Mouse (Mus musculus) midbrain, embryonic 10.5 days (tissue): Measurements from ENCODE around the gene Sepsecs. TPM values are rescaled to one million over a fixed set of nuclear protein-coding genes. Genes with fewer than 3 reads are reported as not detected.
"Not testable (repeated sequence)": the region's sequence is repeated elsewhere in the genome, so short reads cannot be mapped to it uniquely, and the experiment has no call there.

Experiments used
- DNase-seq: peaks from one replicate; pipeline ENCODE4 v3.0.0-alpha.2; 2017; ENCODE audit warnings: low spot score
- H3K27ac ChIP-seq: fragments of 300-500 bp; sonication (generic); replicated peaks from 2 replicates; pipeline ENCODE4 v1.5.1; 2016; ENCODE audit warnings: mild to moderate bottlenecking
- H3K27me3 ChIP-seq: fragments of 300-500 bp; sonication (generic); 2 replicates; pipeline ENCODE4 v1.6.1; 2016; ENCODE audit warnings: low read depth, mild to moderate bottlenecking; ENCODE audit not compliant: poor library complexity, severe bottlenecking
- H3K36me3 ChIP-seq: fragments of 300-500 bp; sonication (generic); 2 replicates; pipeline ENCODE4 v1.6.1; 2016; ENCODE audit warnings: mild to moderate bottlenecking, moderate library complexity
- H3K4me1 ChIP-seq: fragments of 300-500 bp; sonication (generic); 2 replicates; pipeline ENCODE4 v1.6.1; 2016
- H3K4me3 ChIP-seq: fragments of 300-500 bp; sonication (generic); 2 replicates; pipeline ENCODE4 v1.5.1; 2016; ENCODE audit warnings: mild to moderate bottlenecking, moderate library complexity
- H3K9me3 ChIP-seq: fragments of 300-500 bp; sonication (generic); replicated peaks from 2 replicates; pipeline ENCODE4 v1.6.1; 2016; ENCODE audit warnings: mild to moderate bottlenecking
- WGBS: fragments of 180-500 bp; shearing (Covaris S2); methylation state at CpG from one replicate; pipeline ENCODE4 v1.1.7; 2016; 5-methylcytosine and 5-hydroxymethylcytosine counted together
- polyA plus RNA-seq: library from polyadenylated mRNA; unstranded; fragments of >200 nt; fragmentation: Nextera tagmentation; extraction: Ambion mirVana; gene quantifications from 2 replicates; pipeline ENCODE4 v1.2.1, GENCODE M21; 2016

Gene Sepsecs
- 8.6 and 9.4 TPM in 2 replicates for polyA plus RNA-seq

GRCm38 (mm10) chr5:52669426-52670191 lies at the start of gene Sepsecs:
Gene Sepsecs, minus strand, starts transcription at chr5:52669708.
- Histone ChIP-seq H3K9me3 (no peaks in the 10 kb centered on the region), H3K27ac (peak within 1 kb of the TSS; percentile 86), H3K4me1 (peaks cover 28% of the 10 kb centered on the region), H3K36me3 (peaks cover 10% of the 10 kb centered on the region), H3K4me3 (peak within 1 kb of the TSS; percentile 87), H3K27me3 (no peaks in the 10 kb centered on the region)
- 4% methylated on average over 56 of the region's 56 CpGs for WGBS
- DNase-seq = peak; percentile 90

GRCm38 (mm10) chr5:52716742-52717448 lies 47.4 kb upstream of the Sepsecs start:
- Histone ChIP-seq H3K27me3 (no peaks in the 10 kb centered on the region), H3K27ac (no peak overlapping the region), H3K36me3 (no peaks in the 10 kb centered on the region), H3K9me3 (no peaks in the 10 kb centered on the region), H3K4me3 (no peak overlapping the region), H3K4me1 (no peaks in the 10 kb centered on the region)
- no peak for DNase-seq
- WGBS = 85% methylated on average over 5 of the region's 5 CpGs

GRCm38 (mm10) chr5:52712704-52713103 lies 43.2 kb upstream of the Sepsecs start:
- DNase-seq = no peak
- Histone ChIP-seq H3K4me1 (no peaks in the 10 kb centered on the region), H3K9me3 (no peaks in the 10 kb centered on the region), H3K27ac (no peak overlapping the region), H3K36me3 (no peaks in the 10 kb centered on the region), H3K27me3 (no peaks in the 10 kb centered on the region), H3K4me3 (no peak overlapping the region)

- Histone ChIP-seq H3K27me3 (no peaks in the 10 kb centered on the region), H3K9me3 (no peaks in the 10 kb centered on the region), H3K4me3 (no peak overlapping the region), H3K27ac (no peak overlapping the region), H3K4me1 (no peaks in the 10 kb centered on the region), H3K36me3 (no peaks in the 10 kb centered on the region)
- WGBS = 78% methylated on average over 4 of the region's 4 CpGs
- DNase-seq = no peak
These were observed 35.1 kb upstream of the Sepsecs start for GRCm38 (mm10) chr5:52704562-52704961.

- not testable (repeated sequence) for DNase-seq, H3K27ac ChIP-seq, H3K27me3 ChIP-seq, H3K36me3 ChIP-seq, H3K9me3 ChIP-seq, H3K4me1 ChIP-seq, H3K4me3 ChIP-seq
- WGBS = 89% methylated on average over 7 of the region's 7 CpGs
These were observed 28.5 kb upstream of the Sepsecs start for GRCm38 (mm10) chr5:52697882-52698440.

- no peaks in the 10 kb centered on the region for H3K36me3 ChIP-seq
- no peak overlapping the region for H3K4me3 ChIP-seq
- DNase-seq = no peak
- H3K4me1 ChIP-seq = no peaks in the 10 kb centered on the region
- H3K27me3 ChIP-seq = no peaks in the 10 kb centered on the region
- H3K27ac ChIP-seq = no peak overlapping the region
- H3K9me3 ChIP-seq = no peaks in the 10 kb centered on the region
- WGBS = 91% methylated on average over 1 of the region's 1 CpGs
These were observed 27.8 kb upstream of the Sepsecs start for GRCm38 (mm10) chr5:52697291-52697690.

- 73% methylated on average over 6 of the region's 6 CpGs for WGBS
- no peaks in the 10 kb centered on the region for H3K4me1 ChIP-seq
- DNase-seq = no peak
These were observed 18.4 kb upstream of the Sepsecs start for GRCm38 (mm10) chr5:52687741-52688455.

GRCm38 (mm10) chr5:52681111-52681510 lies 11.6 kb upstream of the Sepsecs start:
- H3K36me3 ChIP-seq = no peaks in the 10 kb centered on the region
- H3K27me3 ChIP-seq = no peaks in the 10 kb centered on the region
- H3K4me3 ChIP-seq = no peak overlapping the region
- no peak overlapping the region for H3K27ac ChIP-seq
- no peak for DNase-seq
- WGBS = 62% methylated on average over 4 of the region's 4 CpGs
- H3K4me1 ChIP-seq = peaks cover 14% of the 10 kb centered on the region
- no peaks in the 10 kb centered on the region for H3K9me3 ChIP-seq

More at GRCm38 (mm10) chr5:52687741-52688455, 18.4 kb upstream of the Sepsecs start:
- Histone ChIP-seq H3K27ac (no peak overlapping the region), H3K4me3 (no peak overlapping the region), H3K36me3 (no peaks in the 10 kb centered on the region), H3K9me3 (no peaks in the 10 kb centered on the region), H3K27me3 (no peaks in the 10 kb centered on the region)

- DNase-seq = no peak
These were observed 10.7 kb upstream of the Sepsecs start for GRCm38 (mm10) chr5:52680191-52680590.

GRCm38 (mm10) chr5:52678498-52679070 lies 9.1 kb upstream of the Sepsecs start:
- Histone ChIP-seq H3K4me1 (peaks cover 25% of the 10 kb centered on the region), H3K9me3 (no peaks in the 10 kb centered on the region), H3K36me3 (no peaks in the 10 kb centered on the region), H3K4me3 (no peak overlapping the region), H3K27me3 (no peaks in the 10 kb centered on the region), H3K27ac (no peak overlapping the region)
- 87% methylated on average over 5 of the region's 5 CpGs for WGBS
- no peak for DNase-seq

More at GRCm38 (mm10) chr5:52680191-52680590, 10.7 kb upstream of the Sepsecs start:
- 66% methylated on average over 4 of the region's 4 CpGs for WGBS
- no peak overlapping the region for H3K4me3 ChIP-seq
- H3K9me3 ChIP-seq = no peaks in the 10 kb centered on the region
- peaks cover 14% of the 10 kb centered on the region for H3K4me1 ChIP-seq
- no peaks in the 10 kb centered on the region for H3K36me3 ChIP-seq
- no peak overlapping the region for H3K27ac ChIP-seq
- no peaks in the 10 kb centered on the region for H3K27me3 ChIP-seq

- no peaks in the 10 kb centered on the region for H3K9me3 ChIP-seq
- 81% methylated on average over 3 of the region's 3 CpGs for WGBS
- H3K4me3 ChIP-seq = no peak overlapping the region
- H3K36me3 ChIP-seq = no peaks in the 10 kb centered on the region
- DNase-seq = no peak
- no peaks in the 10 kb centered on the region for H3K27me3 ChIP-seq
- peaks cover 36% of the 10 kb centered on the region for H3K4me1 ChIP-seq
- no peak overlapping the region for H3K27ac ChIP-seq
These were observed 7.6 kb upstream of the Sepsecs start for GRCm38 (mm10) chr5:52677126-52677525.

- no peaks in the 10 kb centered on the region for H3K9me3 ChIP-seq
- 54% methylated on average over 4 of the region's 4 CpGs for WGBS
- DNase-seq = no peak
- H3K4me3 ChIP-seq = no peak overlapping the region
- peaks cover 22% of the 10 kb centered on the region for H3K4me1 ChIP-seq
- H3K36me3 ChIP-seq = no peaks in the 10 kb centered on the region
- H3K27me3 ChIP-seq = no peaks in the 10 kb centered on the region
- H3K27ac ChIP-seq = peak overlapping the region; percentile 68
These were observed 5.0 kb upstream of the Sepsecs start for GRCm38 (mm10) chr5:52674384-52675069.
